Mouse (Mus musculus): Measurements from ENCODE around the gene Cyp26a1.
A peak's percentile ranks its signal among the peaks of the same experiment; 100 is the strongest.

Gene Cyp26a1

GRCm38 (mm10) chr19:37699711-37700110 lies 2.1 kb downstream of the Cyp26a1 start:
- DNase-seq: no peak

- no peak for DNase-seq
Observed at GRCm38 (mm10) chr19:37702377-37703076, 4.9 kb downstream of the Cyp26a1 start.

- DNase-seq: peak; percentile 87
Observed at GRCm38 (mm10) chr19:37703902-37704509, 6.4 kb downstream of the Cyp26a1 start.

GRCm38 (mm10) chr19:37705722-37706121 lies 8.1 kb downstream of the Cyp26a1 start:
- no peak for DNase-seq

GRCm38 (mm10) chr19:37714681-37715080 lies 17.1 kb downstream of the Cyp26a1 start:
- no peak for DNase-seq

GRCm38 (mm10) chr19:37715980-37716379 lies 18.4 kb downstream of the Cyp26a1 start:
- no peak for DNase-seq

- DNase-seq: no peak
Observed at GRCm38 (mm10) chr19:37716524-37717175, 19.1 kb downstream of the Cyp26a1 start.

- no peak for DNase-seq
Observed at GRCm38 (mm10) chr19:37719166-37719565, 21.6 kb downstream of the Cyp26a1 start.

- no peak for DNase-seq
Observed at GRCm38 (mm10) chr19:37724591-37724990, 27.0 kb downstream of the Cyp26a1 start.

- no peak for DNase-seq
Observed at GRCm38 (mm10) chr19:37726585-37726984, 29.0 kb downstream of the Cyp26a1 start.

- no peak for DNase-seq
Observed at GRCm38 (mm10) chr19:37727366-37727765, 29.8 kb downstream of the Cyp26a1 start.

GRCm38 (mm10) chr19:37735426-37735825 lies 37.8 kb downstream of the Cyp26a1 start:
- no peak for DNase-seq

GRCm38 (mm10) chr19:37738575-37738974 lies 41.0 kb downstream of the Cyp26a1 start:
- DNase-seq: no peak

- no peak for DNase-seq
Observed at GRCm38 (mm10) chr19:37740043-37740442, 42.4 kb downstream of the Cyp26a1 start.

Measured in kidney, postnatal 10 days (tissue).